Mouse (Mus musculus): ENCODE measurements around the gene Cwc27. TPM values are rescaled to one million over a fixed set of nuclear protein-coding genes. Genes with fewer than 3 reads are reported as not detected.

Cwc27 gene
- 26.4 and 37.2 TPM in 2 replicates for polyA plus RNA-seq (2015; fragmentation: Nextera tagmentation; extraction: Ambion mirVana)

- ATAC-seq = peak; percentile 96
- Histone ChIP-seq H3K27me3 (no peaks in the 10 kb centered on the region), H3K9ac (replicated peaks) (peak within 1 kb of the TSS; percentile 89), H3K4me2 (replicated peaks) (peak within 1 kb of the TSS; percentile 61), H3K27ac (peak within 1 kb of the TSS; percentile 52), H3K4me3 (replicated peaks) (peak within 1 kb of the TSS; percentile 64), H3K4me1 (replicated peaks) (peaks cover 30% of the 10 kb centered on the region), H3K9me3 (no peaks in the 10 kb centered on the region), H3K36me3 (no peaks in the 10 kb centered on the region)
- WGBS = under 1% methylated on average over 50 of the region's 50 CpGs
Observed at GRCm38 (mm10) chr13:104816635-104817571, at the start of gene Cwc27. TSS of gene Cwc27 (minus strand) at chr13:104817142.

- 71% methylated on average over 5 of the region's 5 CpGs for WGBS
- no peak overlapping the region for H3K4me3 ChIP-seq (replicated peaks)
- H3K4me2 ChIP-seq (replicated peaks) = no peak overlapping the region
- no peak overlapping the region for H3K9ac ChIP-seq (replicated peaks)
- peaks cover 31% of the 10 kb centered on the region for H3K27me3 ChIP-seq
- H3K4me1 ChIP-seq (replicated peaks) = peaks cover 11% of the 10 kb centered on the region
- H3K9me3 ChIP-seq = no peaks in the 10 kb centered on the region
- H3K27ac ChIP-seq = no peak overlapping the region
- no peak for ATAC-seq
- H3K36me3 ChIP-seq = no peaks in the 10 kb centered on the region
Observed at GRCm38 (mm10) chr13:104866726-104867125, 49.8 kb upstream of the Cwc27 start.

- H3K9me3 ChIP-seq = no peaks in the 10 kb centered on the region
- peak; percentile 93 for ATAC-seq
- H3K27me3 ChIP-seq = peaks cover 32% of the 10 kb centered on the region
- peaks cover 11% of the 10 kb centered on the region for H3K4me1 ChIP-seq (replicated peaks)
- H3K4me2 ChIP-seq (replicated peaks) = peak within 1 kb of the TSS; percentile 95
- no peak within 1 kb of the TSS for H3K27ac ChIP-seq
- H3K9ac ChIP-seq (replicated peaks) = peak within 1 kb of the TSS; percentile 75
- peak within 1 kb of the TSS; percentile 54 for H3K4me3 ChIP-seq (replicated peaks)
- WGBS = 4% methylated on average over 38 of the region's 38 CpGs
- H3K36me3 ChIP-seq = no peaks in the 10 kb centered on the region
Observed at GRCm38 (mm10) chr13:104863127-104863979, 46.4 kb upstream of the Cwc27 start, which contains the start of gene Shisal2b. TSS of gene Shisal2b (minus strand) at chr13:104863893.

GRCm38 (mm10) chr13:104853645-104854044 is 36.7 kb upstream of the Cwc27 start:
- Histone ChIP-seq H3K4me3 (replicated peaks) (no peak overlapping the region), H3K36me3 (no peaks in the 10 kb centered on the region), H3K4me2 (replicated peaks) (no peak overlapping the region), H3K27me3 (no peaks in the 10 kb centered on the region), H3K9ac (replicated peaks) (no peak overlapping the region), H3K9me3 (no peaks in the 10 kb centered on the region), H3K4me1 (replicated peaks) (no peaks in the 10 kb centered on the region), H3K27ac (no peak overlapping the region)
- ATAC-seq = no peak
- 84% methylated on average over 2 of the region's 2 CpGs for WGBS

- Histone ChIP-seq H3K36me3 (peaks cover 5% of the 10 kb centered on the region), H3K9me3 (no peaks in the 10 kb centered on the region), H3K27ac (no peak overlapping the region), H3K4me1 (replicated peaks) (no peaks in the 10 kb centered on the region), H3K9ac (replicated peaks) (no peak overlapping the region), H3K4me2 (replicated peaks) (no peak overlapping the region), H3K4me3 (replicated peaks) (no peak overlapping the region), H3K27me3 (no peaks in the 10 kb centered on the region)
- no peak for ATAC-seq
- WGBS = 92% methylated on average over 11 of the region's 13 CpGs
Observed at GRCm38 (mm10) chr13:104843295-104844089, 26.6 kb upstream of the Cwc27 start.

- no peak overlapping the region for H3K4me3 ChIP-seq (replicated peaks)
- H3K36me3 ChIP-seq = peaks cover 13% of the 10 kb centered on the region
- H3K9ac ChIP-seq (replicated peaks) = no peak overlapping the region
- 85% methylated on average over 4 of the region's 4 CpGs for WGBS
- no peaks in the 10 kb centered on the region for H3K27me3 ChIP-seq
- H3K4me2 ChIP-seq (replicated peaks) = no peak overlapping the region
- no peak for ATAC-seq
- H3K4me1 ChIP-seq (replicated peaks) = no peaks in the 10 kb centered on the region
- H3K27ac ChIP-seq = no peak overlapping the region
- H3K9me3 ChIP-seq = no peaks in the 10 kb centered on the region
Observed at GRCm38 (mm10) chr13:104841937-104842336, 25.0 kb upstream of the Cwc27 start.

GRCm38 (mm10) chr13:104837628-104838027 is 20.7 kb upstream of the Cwc27 start:
- ATAC-seq = no peak
- Histone ChIP-seq H3K4me1 (replicated peaks) (no peaks in the 10 kb centered on the region), H3K4me3 (replicated peaks) (no peak overlapping the region), H3K9me3 (no peaks in the 10 kb centered on the region), H3K4me2 (replicated peaks) (no peak overlapping the region), H3K9ac (replicated peaks) (no peak overlapping the region), H3K36me3 (peaks cover 39% of the 10 kb centered on the region), H3K27me3 (no peaks in the 10 kb centered on the region), H3K27ac (no peak overlapping the region)
- WGBS = 82% methylated on average over 7 of the region's 7 CpGs

- Histone ChIP-seq H3K4me2 (replicated peaks) (no peak overlapping the region), H3K4me1 (replicated peaks) (no peaks in the 10 kb centered on the region), H3K27ac (no peak overlapping the region), H3K9me3 (no peaks in the 10 kb centered on the region), H3K4me3 (replicated peaks) (no peak overlapping the region), H3K27me3 (no peaks in the 10 kb centered on the region), H3K36me3 (peaks cover 61% of the 10 kb centered on the region), H3K9ac (replicated peaks) (no peak overlapping the region)
- ATAC-seq = no peak
- WGBS = 95% methylated on average over 13 of the region's 13 CpGs
Observed at GRCm38 (mm10) chr13:104832811-104833210, 15.9 kb upstream of the Cwc27 start.

GRCm38 (mm10) chr13:104825470-104825869 is 8.5 kb upstream of the Cwc27 start:
- no peaks in the 10 kb centered on the region for H3K9me3 ChIP-seq
- H3K36me3 ChIP-seq = peaks cover 33% of the 10 kb centered on the region
- 0 out of 2 replicates have a peak, but pooled peaks cover 4% of the 10 kb centered on the region for H3K4me1 ChIP-seq (replicated peaks)
- H3K9ac ChIP-seq (replicated peaks) = no peak overlapping the region
- no peaks in the 10 kb centered on the region for H3K27me3 ChIP-seq
- no peak for ATAC-seq
- H3K4me2 ChIP-seq (replicated peaks) = no peak overlapping the region
- 89% methylated on average over 2 of the region's 2 CpGs for WGBS
- H3K4me3 ChIP-seq (replicated peaks) = no peak overlapping the region
- no peak overlapping the region for H3K27ac ChIP-seq

- ATAC-seq = peak; percentile 70
- no peak overlapping the region for H3K4me3 ChIP-seq (replicated peaks)
- no peak overlapping the region for H3K27ac ChIP-seq
- no peak overlapping the region for H3K4me2 ChIP-seq (replicated peaks)
- H3K9me3 ChIP-seq = no peaks in the 10 kb centered on the region
- no peaks in the 10 kb centered on the region for H3K27me3 ChIP-seq
- H3K36me3 ChIP-seq = peaks cover 6% of the 10 kb centered on the region
- WGBS = 33% methylated on average over 8 of the region's 8 CpGs
- H3K9ac ChIP-seq (replicated peaks) = no peak overlapping the region
- peaks cover 18% of the 10 kb centered on the region for H3K4me1 ChIP-seq (replicated peaks)
Observed at GRCm38 (mm10) chr13:104822411-104822838, 5.5 kb upstream of the Cwc27 start.

GRCm38 (mm10) chr13:104821908-104822307 is 5.0 kb upstream of the Cwc27 start:
- Histone ChIP-seq H3K4me2 (replicated peaks) (no peak overlapping the region), H3K27ac (no peak overlapping the region), H3K27me3 (no peaks in the 10 kb centered on the region), H3K4me1 (replicated peaks) (peaks cover 21% of the 10 kb centered on the region), H3K4me3 (replicated peaks) (no peak overlapping the region), H3K9me3 (no peaks in the 10 kb centered on the region), H3K9ac (replicated peaks) (no peak overlapping the region), H3K36me3 (peaks cover under 1% of the 10 kb centered on the region)
- ATAC-seq = no peak
- WGBS = 93% methylated on average over 1 of the region's 1 CpGs
